Mouse (Mus musculus) layer of hippocampus, postnatal 36 days (tissue): ENCODE measurements around the gene St6galnac5. TPM values are rescaled to one million over a fixed set of nuclear protein-coding genes. Genes with fewer than 3 reads are reported as not detected.
"Not testable (repeated sequence)": the region's sequence is repeated elsewhere in the genome, so short reads cannot be mapped to it uniquely, and the experiment has no call there.

Source experiments
- DNase-seq, 2 experiments: peaks; one replicate each; pipeline ENCODE4 v3.0.0; 2022
- total RNA-seq, 2 experiments: library from RNA; stranded (reverse); gene quantifications; 2 replicates each; pipeline ENCODE4 v1.2.3; 2021

The St6galnac5 gene
- total RNA-seq, 2 experiments from 2014 or later, result 129 to 131 TPM

- no peak for DNase-seq
Observed at GRCm38 (mm10) chr3:152866035-152866965, 115.7 kb downstream of the St6galnac5 start.

DNA sequence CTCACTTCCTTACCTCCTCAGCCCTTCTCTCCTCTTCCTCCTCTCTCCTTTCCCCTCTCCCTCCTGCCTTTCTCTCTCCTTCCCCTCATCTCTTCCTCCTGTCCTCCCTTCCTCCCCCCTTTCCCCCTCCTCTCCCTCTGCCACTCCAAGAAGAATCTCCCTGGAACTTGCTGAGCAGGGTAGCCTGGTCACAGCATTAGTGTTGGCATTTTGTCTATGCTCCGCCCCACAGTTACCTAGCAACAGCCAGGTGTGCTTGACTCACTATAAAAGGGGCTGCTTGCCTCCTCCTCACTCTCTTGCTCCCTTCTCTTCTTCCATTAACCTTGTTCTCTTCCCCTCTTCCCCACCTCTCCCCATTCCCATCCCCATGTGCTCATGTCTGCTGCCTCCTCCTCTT lies 120.1 kb downstream of the St6galnac5 start:
- DNase-seq, result no peak

DNA sequence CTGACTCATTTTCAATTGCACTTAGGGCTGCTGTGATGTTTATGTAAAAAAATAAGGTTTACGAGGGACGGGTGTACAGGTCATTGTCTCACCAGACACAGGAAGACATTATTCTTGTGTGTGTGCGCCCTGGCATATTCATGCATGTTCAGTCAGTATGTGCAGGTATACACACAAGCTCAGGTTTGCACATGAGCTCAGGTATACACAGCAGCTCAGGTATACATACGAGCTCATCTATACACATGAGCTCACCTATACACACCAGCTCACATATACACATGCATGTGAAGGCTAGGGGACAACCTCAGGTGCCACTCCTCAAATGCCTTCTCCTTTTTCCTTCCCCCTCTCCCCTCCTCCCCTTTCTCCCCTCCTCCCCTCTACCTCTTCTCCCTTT lies 120.6 kb downstream of the St6galnac5 start:
- no peak for DNase-seq

DNA sequence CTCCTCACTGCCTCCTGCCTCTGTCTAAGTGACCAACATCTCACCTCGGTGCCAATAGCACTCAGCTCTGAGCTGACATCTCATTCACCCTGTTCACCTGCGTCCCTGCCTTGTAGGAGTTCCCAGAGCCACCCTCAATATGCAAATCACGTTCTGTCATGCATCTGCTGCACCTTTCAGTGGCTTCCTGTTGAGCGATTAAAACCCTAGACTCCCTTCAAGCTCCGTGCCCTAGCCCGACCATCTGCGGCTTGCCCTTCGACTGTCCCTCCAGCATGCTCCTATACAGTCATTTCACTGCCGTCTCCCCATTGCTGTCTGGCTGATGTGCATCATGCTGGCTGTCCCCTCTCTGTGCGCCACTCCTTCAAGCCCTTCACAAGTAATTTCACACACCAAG lies 126.0 kb downstream of the St6galnac5 start:
- no peak for DNase-seq

DNA sequence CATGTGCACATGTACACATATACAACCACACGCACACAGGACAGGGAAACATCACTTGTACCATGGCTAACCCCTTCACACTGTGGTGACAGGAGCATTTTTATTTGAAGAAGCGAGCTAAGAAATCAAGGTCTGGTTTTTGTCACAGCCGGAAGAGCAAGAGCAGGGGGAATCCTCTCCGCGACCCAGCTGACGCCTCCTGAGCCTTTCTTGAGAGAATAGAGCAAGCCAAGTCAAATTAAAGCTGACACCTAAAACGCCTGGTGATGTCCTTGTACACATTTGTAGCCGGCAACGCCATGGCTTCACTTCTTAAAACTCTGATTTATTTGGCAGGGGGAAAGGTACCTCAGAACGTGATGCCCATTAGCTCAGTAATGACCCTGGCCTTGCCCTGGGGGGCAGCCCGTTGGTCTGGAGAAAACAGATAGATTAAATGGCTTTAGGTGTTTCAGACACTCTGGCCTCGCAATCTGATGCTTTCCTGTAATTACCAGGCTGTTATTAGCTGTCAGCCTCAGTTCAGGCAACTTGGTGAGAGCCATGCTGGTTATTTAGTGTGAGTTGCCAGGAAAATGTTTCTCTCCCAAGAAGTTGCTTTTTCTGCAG lies 126.9 kb downstream of the St6galnac5 start:
- no peak for DNase-seq

DNA sequence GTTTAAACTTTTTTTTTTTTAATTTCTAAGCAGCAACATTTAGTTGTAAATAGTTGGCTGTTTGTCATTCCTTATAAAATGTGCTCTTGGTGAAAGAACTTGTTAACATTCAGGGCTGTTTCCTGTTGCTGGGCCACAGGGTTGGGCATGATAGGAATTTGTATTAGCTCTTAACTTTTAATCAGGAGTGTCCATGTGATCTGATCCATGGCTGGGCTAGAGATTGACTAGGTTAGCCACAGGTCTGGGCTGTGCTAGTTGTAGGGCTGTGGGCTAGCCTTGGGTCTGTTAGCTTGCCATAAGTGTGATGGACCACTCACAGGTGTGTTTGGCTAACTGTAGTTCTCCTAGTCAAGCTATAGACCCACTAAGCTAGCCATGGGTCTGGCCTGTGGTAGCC lies 138.1 kb downstream of the St6galnac5 start:
- DNase-seq, result no peak

- DNase-seq, result no peak
Observed at GRCm38 (mm10) chr3:152842648-152843047, 139.4 kb downstream of the St6galnac5 start.

DNA sequence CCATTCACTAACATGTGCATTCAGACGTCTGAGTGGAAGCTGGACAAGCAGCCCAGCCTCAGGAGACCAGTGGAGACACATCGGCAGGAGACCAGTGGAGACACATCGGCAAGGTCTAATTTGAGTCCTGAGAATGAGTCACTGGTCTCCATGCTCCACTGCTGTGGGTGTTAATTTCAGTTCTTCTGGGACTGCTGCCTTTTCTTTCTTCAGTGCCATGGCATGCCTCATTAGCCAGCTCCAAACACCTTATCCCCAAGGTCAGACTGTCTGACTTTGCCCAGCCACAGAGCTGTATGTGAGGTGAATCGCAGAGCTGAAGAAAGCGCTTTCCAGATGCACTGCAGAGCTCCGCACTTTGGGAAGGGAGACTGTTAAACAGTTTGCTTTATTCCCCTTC lies 140.8 kb downstream of the St6galnac5 start:
- DNase-seq, result no peak

- no peak for DNase-seq
Observed at GRCm38 (mm10) chr3:152837938-152838337, 144.1 kb downstream of the St6galnac5 start.

- no peak for DNase-seq
Observed at GRCm38 (mm10) chr3:152837407-152837806, 144.6 kb downstream of the St6galnac5 start.

GRCm38 (mm10) chr3:152832436-152832835 lies 149.6 kb downstream of the St6galnac5 start:
- no peak for DNase-seq

GRCm38 (mm10) chr3:152831974-152832373 lies 150.1 kb downstream of the St6galnac5 start:
- no peak for DNase-seq

GRCm38 (mm10) chr3:152831377-152831776 lies 150.7 kb downstream of the St6galnac5 start:
- no peak for DNase-seq

- DNase-seq, result no peak
Observed at GRCm38 (mm10) chr3:152821202-152821601, 160.8 kb downstream of the St6galnac5 start.

DNA sequence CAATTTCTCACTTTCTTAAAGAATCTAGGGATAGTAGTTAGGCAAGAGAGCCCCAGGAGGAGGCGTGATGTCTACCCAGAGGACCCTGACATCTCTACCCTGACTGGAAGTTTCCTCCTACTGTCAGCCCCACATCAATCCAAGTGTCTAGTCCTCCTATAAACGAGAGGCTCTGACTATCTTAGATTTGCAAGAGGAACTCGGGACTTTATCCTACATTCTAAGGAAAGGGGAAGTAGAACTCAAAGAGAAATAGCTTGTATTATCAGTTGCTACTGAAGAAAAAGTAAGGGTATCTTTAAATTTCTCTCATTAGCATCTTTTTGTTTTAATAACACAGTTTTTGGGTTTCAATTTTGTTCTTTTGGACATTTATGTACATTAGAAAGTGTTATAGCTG lies 161.6 kb downstream of the St6galnac5 start:
- DNase-seq, result no peak

GRCm38 (mm10) chr3:152815110-152815509 lies 166.9 kb downstream of the St6galnac5 start:
- DNase-seq, result no peak

DNA sequence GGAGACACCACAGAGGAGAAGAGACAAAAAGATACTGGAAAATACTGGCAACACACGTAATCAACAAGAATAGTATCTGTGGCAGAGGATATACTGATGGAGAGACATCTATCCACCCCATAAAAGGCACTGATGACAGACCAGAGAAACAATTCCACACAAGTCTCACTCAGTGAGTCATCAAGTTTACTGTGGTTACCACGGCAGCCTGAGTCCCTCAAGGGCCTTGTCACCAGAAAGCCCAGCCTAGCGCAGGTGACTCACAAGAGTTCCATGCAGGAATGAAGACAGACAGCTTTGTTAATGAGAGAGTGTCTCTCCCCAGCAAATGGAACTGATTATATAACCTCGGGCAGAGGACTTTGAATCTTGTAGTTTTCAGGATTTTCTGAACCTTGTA lies 168.1 kb downstream of the St6galnac5 start:
- no peak for DNase-seq

DNA sequence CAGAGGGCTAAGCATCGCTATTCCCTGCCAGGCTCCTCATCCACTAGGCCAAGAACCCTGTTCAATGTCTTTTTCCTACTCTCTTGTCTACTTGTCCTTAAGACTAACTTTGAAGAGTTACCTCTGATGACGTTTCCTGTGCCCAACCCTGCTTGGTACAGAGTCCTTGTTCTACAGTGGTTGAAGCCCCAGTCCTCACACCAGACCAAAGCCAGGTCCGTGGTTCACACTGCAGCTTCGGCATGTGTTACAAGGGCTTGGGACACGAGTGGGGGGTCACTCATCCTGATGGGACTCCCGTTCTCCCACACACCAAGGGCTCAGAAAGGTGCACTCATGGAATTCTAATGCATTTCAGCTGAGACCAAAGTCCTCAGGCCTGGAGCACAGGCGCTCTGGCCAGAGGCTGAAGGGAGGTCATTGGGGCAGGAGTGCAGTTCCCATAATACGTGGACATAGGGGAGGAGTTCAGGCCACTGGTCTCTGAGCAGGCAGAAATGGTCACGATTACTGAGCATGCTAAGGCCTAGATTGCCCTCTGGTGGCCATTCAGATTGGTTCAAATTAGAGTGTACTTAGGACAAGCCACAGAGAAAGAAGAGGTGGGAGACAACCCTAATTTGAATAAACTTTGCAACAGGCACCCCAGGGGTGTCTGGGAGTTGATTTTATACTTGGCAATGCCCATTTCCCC lies 182.2 kb downstream of the St6galnac5 start:
- DNase-seq, result no peak

GRCm38 (mm10) chr3:152797354-152797753 lies 184.7 kb downstream of the St6galnac5 start:
- no peak for DNase-seq

- DNase-seq, result no peak
Observed at GRCm38 (mm10) chr3:152796216-152796615, 185.8 kb downstream of the St6galnac5 start.

DNA sequence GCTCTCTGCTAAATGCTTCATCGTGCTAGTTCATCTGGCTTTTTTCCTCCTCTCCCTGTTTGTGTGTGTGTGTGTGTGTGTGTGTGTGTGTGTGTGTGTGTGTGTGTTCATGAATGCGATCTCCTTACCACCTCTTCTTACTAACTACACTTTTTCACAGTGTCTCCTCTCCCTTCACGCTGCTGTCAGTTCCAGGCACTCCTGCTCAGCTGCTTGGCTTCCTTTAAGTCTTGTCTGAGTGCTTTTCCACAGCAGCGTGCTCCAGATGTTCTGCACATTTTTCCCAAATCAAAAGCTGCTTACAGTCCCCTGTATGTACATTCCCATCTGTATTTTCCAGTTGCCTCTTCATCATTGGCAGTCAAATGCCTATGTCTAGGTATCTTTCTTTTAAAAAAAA lies 189.0 kb downstream of the St6galnac5 start:
- no peak for DNase-seq

GRCm38 (mm10) chr3:152792601-152793000 lies 189.4 kb downstream of the St6galnac5 start:
- no peak for DNase-seq

DNA sequence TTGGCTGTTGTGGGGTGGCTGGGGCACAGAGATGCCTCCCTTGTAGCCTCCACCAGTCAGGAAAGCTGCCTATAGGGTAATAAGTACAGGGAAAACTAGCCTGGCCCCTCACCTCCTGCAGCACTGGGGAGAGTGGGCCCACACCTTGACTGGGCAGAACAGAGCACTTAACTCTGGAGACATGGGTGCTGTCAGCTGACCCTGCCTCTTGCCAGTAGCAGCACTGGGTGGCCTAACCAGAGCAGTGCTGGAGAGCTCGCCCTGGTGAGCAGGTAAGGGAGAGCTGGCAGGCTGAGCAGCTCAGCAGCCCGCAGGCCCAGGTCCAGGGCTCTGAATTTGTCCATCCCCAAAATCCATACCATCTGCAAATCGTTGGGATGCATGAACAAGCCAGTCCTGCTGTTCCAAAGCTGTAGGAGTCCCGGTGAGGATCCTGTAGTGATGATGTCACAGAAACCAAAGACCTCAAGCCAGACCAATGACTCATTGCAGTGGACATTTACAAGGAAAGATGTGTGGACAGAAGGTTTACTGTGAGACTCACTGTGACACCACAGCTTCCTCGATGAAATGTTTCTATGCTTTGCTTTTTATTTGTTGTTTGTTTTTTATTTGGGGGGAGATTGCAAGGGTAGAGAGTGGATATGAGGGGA lies 193.6 kb downstream of the St6galnac5 start:
- not testable (repeated sequence) for DNase-seq
